Mouse (Mus musculus) limb, embryonic 10.5 days (tissue): ENCODE results near the gene Axl. TPM values are rescaled to one million over a fixed set of nuclear protein-coding genes. Genes with fewer than 3 reads are reported as not detected.

Source experiments
- DNase-seq: peaks from one replicate; pipeline ENCODE4 v3.0.0-alpha.2; 2017; ENCODE audit warnings: low spot score
- H3K27ac ChIP-seq: fragments of 300-500 bp; sonication (generic); 2 replicates; pipeline ENCODE4 v1.5.1; 2016; ENCODE audit warnings: mild to moderate bottlenecking
- H3K27me3 ChIP-seq: fragments of 300-500 bp; sonication (generic); 2 replicates; pipeline ENCODE4 v1.6.1; 2016; ENCODE audit warnings: low read depth, mild to moderate bottlenecking; ENCODE audit not compliant: poor library complexity, severe bottlenecking
- H3K36me3 ChIP-seq: fragments of 300-500 bp; sonication (generic); 2 replicates; pipeline ENCODE4 v1.6.1; 2016; ENCODE audit warnings: mild to moderate bottlenecking, moderate library complexity
- H3K4me1 ChIP-seq: fragments of 300-500 bp; sonication (generic); 2 replicates; pipeline ENCODE4 v1.6.1; 2016
- H3K4me3 ChIP-seq: fragments of 300-500 bp; sonication (generic); 2 replicates; pipeline ENCODE4 v1.5.1; 2016; ENCODE audit warnings: mild to moderate bottlenecking, moderate library complexity
- H3K9me3 ChIP-seq: fragments of 300-500 bp; sonication (generic); replicated peaks from 2 replicates; pipeline ENCODE4 v1.6.1; 2016; ENCODE audit warnings: mild to moderate bottlenecking
- WGBS: fragments of 180-500 bp; shearing (Covaris S2); methylation state at CpG from one replicate; pipeline ENCODE4 v1.1.7; 2016; 5-methylcytosine and 5-hydroxymethylcytosine counted together
- microRNA-seq: library from miRNA; unstranded; fragments of <30 nt; microRNA quantifications from one replicate; pipeline ENCODE4, GENCODE M21; 2017
- polyA plus RNA-seq: library from polyadenylated mRNA; unstranded; fragments of >200 nt; fragmentation: Nextera tagmentation; extraction: Ambion mirVana; gene quantifications from 2 replicates; pipeline ENCODE4 v1.2.1, GENCODE M21; 2016

Gene Axl
- polyA plus RNA-seq, 1 experiment from 2014 or later = 28.1 TPM

GRCm38 (mm10) chr7:25712801-25713200, 75.7 kb downstream of the Axl start:
- Histone ChIP-seq H3K27ac (peak overlapping the region; percentile 84), H3K4me3 (no peak overlapping the region), H3K27me3 (no peaks in the 10 kb centered on the region), H3K36me3 (peaks cover 42% of the 10 kb centered on the region), H3K9me3 (no peaks in the 10 kb centered on the region), H3K4me1 (peaks cover 54% of the 10 kb centered on the region)
- 90% methylated on average over 9 of the region's 9 CpGs for WGBS
- no peak for DNase-seq

- peak; percentile 82 for DNase-seq
- Histone ChIP-seq H3K4me1 (peaks cover 59% of the 10 kb centered on the region), H3K27me3 (no peaks in the 10 kb centered on the region), H3K36me3 (peaks cover 42% of the 10 kb centered on the region), H3K27ac (peak overlapping the region; percentile 84), H3K4me3 (peak overlapping the region; percentile 26), H3K9me3 (no peaks in the 10 kb centered on the region)
- WGBS = under 1% methylated on average over 7 of the region's 7 CpGs
These were observed 76.7 kb downstream of the Axl start for GRCm38 (mm10) chr7:25711731-25712197.

GRCm38 (mm10) chr7:25711165-25711564, 77.3 kb downstream of the Axl start:
- H3K27ac ChIP-seq = peak overlapping the region; percentile 84
- 58% methylated on average over 5 of the region's 5 CpGs for WGBS
- DNase-seq = no peak

GRCm38 (mm10) chr7:25710519-25711130, 77.9 kb downstream of the Axl start:
- Histone ChIP-seq H3K36me3 (peaks cover 36% of the 10 kb centered on the region), H3K4me3 (peak overlapping the region; percentile 22), H3K4me1 (peaks cover 61% of the 10 kb centered on the region), H3K27ac (peak overlapping the region; percentile 84), H3K27me3 (0 out of 2 replicates have a peak, but pooled peaks cover 5% of the 10 kb centered on the region), H3K9me3 (no peaks in the 10 kb centered on the region)
- no peak for DNase-seq
- WGBS = 10% methylated on average over 6 of the region's 7 CpGs

More at GRCm38 (mm10) chr7:25711165-25711564, 77.3 kb downstream of the Axl start:
- Histone ChIP-seq H3K4me3 (peak overlapping the region; percentile 26), H3K36me3 (peaks cover 41% of the 10 kb centered on the region), H3K27me3 (no peaks in the 10 kb centered on the region), H3K9me3 (no peaks in the 10 kb centered on the region), H3K4me1 (peaks cover 61% of the 10 kb centered on the region)

GRCm38 (mm10) chr7:25709961-25710360, 78.5 kb downstream of the Axl start:
- peak overlapping the region; percentile 22; the same call in 1 of the 2 replicates for H3K4me3 ChIP-seq
- WGBS = 17% methylated on average over 12 of the region's 12 CpGs
- H3K36me3 ChIP-seq = peaks cover 29% of the 10 kb centered on the region
- no peak for DNase-seq
- peak overlapping the region; percentile 84 for H3K27ac ChIP-seq
- H3K9me3 ChIP-seq = no peaks in the 10 kb centered on the region
- H3K27me3 ChIP-seq = peaks cover 12% of the 10 kb centered on the region
- H3K4me1 ChIP-seq = peaks cover 64% of the 10 kb centered on the region

- H3K4me1 ChIP-seq = peaks cover 73% of the 10 kb centered on the region
These were observed 80.8 kb downstream of the Axl start for GRCm38 (mm10) chr7:25707581-25708292.

More at GRCm38 (mm10) chr7:25707581-25708292, 80.8 kb downstream of the Axl start:
- H3K27ac ChIP-seq = peak overlapping the region; percentile 69
- no peak overlapping the region for H3K4me3 ChIP-seq
- WGBS = 64% methylated on average over 15 of the region's 15 CpGs
- DNase-seq = no peak
- no peaks in the 10 kb centered on the region for H3K9me3 ChIP-seq
- peaks cover 29% of the 10 kb centered on the region for H3K27me3 ChIP-seq
- peaks cover 7% of the 10 kb centered on the region for H3K36me3 ChIP-seq

Small RNAs within 50 kb of the gene (microRNA-seq; reads per million reads assigned to microRNA genes)
- gene Gm24865 = not detected

Other genes starting within 250 kb of the Axl start
- 0.08 TPM in 1 of 2 replicates, not detected in the other for gene Ceacam2, start 248.8 kb downstream of the Axl start, polyA plus RNA-seq
- not detected in 2 replicates for gene Erich4, start 172.8 kb downstream of the Axl start, polyA plus RNA-seq
- gene Dmac2, start 169.3 kb downstream of the Axl start, polyA plus RNA-seq = 34.1 and 35.2 TPM in 2 replicates
- gene B3gnt8, start 162.1 kb downstream of the Axl start, polyA plus RNA-seq = 1.4 and 1.9 TPM in 2 replicates
- 63.0 and 66.4 TPM in 2 replicates for gene Bckdha, start 129.7 kb downstream of the Axl start, polyA plus RNA-seq
- gene Exosc5, start 129.5 kb downstream of the Axl start, polyA plus RNA-seq = 88.3 and 109 TPM in 2 replicates
- gene Tmem91, start 113.5 kb downstream of the Axl start, polyA plus RNA-seq = 2.9 and 3.4 TPM in 2 replicates
- 33.0 and 37.7 TPM in 2 replicates for gene B9d2, start 107.9 kb downstream of the Axl start, polyA plus RNA-seq
- 1.4 and 1.6 TPM in 2 replicates for gene Tgfb1, start 101.7 kb downstream of the Axl start, polyA plus RNA-seq
- gene Ccdc97, start 69.6 kb downstream of the Axl start, polyA plus RNA-seq = 31.5 and 32.3 TPM in 2 replicates
- 61.7 and 67.7 TPM in 2 replicates for gene Hnrnpul1, start 33.9 kb downstream of the Axl start, polyA plus RNA-seq
- 1.0 and 1.1 TPM in 2 replicates for gene Cyp2s1, start 28.2 kb upstream of the Axl start, polyA plus RNA-seq
- not detected in 2 replicates for gene Cyp2b10, start 108.9 kb upstream of the Axl start, polyA plus RNA-seq